Mouse (Mus musculus) bone marrow macrophage, adult 2 months (primary cell): ENCODE data around the gene Tmem62. TPM values are rescaled to one million over a fixed set of nuclear protein-coding genes. Genes with fewer than 3 reads are reported as not detected.
"Not testable (repeated sequence)": the region's sequence is repeated elsewhere in the genome, so short reads cannot be mapped to it uniquely, and the experiment has no call there.

Experiments
- H3K27ac ChIP-seq: 2 replicates; pipeline ENCODE4 v1.5.1; 2012; ENCODE audit warnings: low read depth, low read length; ENCODE audit not compliant: insufficient read depth
- H3K4me1 ChIP-seq: 2 replicates; pipeline ENCODE4 v1.6.1; 2012; ENCODE audit warnings: low read length; ENCODE audit not compliant: control insufficient read depth, insufficient read depth
- H3K4me3 ChIP-seq: 2 replicates; pipeline ENCODE4 v1.5.1; 2012; ENCODE audit warnings: mild to moderate bottlenecking, low read length, moderate library complexity; ENCODE audit not compliant: insufficient read depth
- CTCF ChIP-seq: IDR thresholded peaks from 2 replicates; pipeline ENCODE4 v1.5.1; 2012; ENCODE audit warnings: low read depth, mild to moderate bottlenecking, low read length, moderate library complexity
- POLR2A ChIP-seq: IDR thresholded peaks from 2 replicates; pipeline ENCODE4 v1.6.1; 2012; ENCODE audit warnings: mild to moderate bottlenecking, low read depth, low read length, borderline replicate concordance
- polyA plus RNA-seq: library from polyadenylated mRNA; stranded (reverse); fragments of >200 nt; gene quantifications from 2 replicates; pipeline ENCODE4 v1.2.4, GENCODE M21; 2012; ENCODE audit not compliant: missing spikeins, insufficient read depth, insufficient read length

The Tmem62 gene
- polyA plus RNA-seq, 1 experiment, result 11.4 TPM

DNA sequence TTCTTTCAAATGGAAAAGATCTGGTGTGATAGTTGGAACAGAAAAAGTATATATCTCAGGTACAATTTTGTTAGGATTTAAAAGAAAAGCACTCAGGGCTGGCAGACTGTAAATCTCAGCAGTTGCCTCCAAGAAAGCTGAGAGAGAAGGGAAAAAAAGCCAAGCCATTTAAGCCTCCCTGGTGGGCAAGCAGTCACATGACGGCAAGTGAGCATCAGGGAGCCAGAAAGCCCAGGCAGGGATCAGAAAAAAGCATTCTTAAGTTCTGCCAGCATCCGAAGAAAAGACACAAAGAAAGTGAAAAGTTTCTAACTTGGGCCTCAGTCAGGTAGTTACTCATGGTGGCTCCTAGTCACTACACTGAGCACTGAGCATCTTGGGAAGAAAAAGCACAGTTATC, 6.8 kb downstream of the Tmem62 start:
- TF ChIP-seq POLR2A (no peak), CTCF (no peak)
- Histone ChIP-seq H3K27ac (no peak overlapping the region), H3K4me1 (no peaks in the 10 kb centered on the region), H3K4me3 (no peak overlapping the region)

GRCm38 (mm10) chr2:120985241-120985640, 8.4 kb downstream of the Tmem62 start:
- H3K4me1 ChIP-seq, result no peaks in the 10 kb centered on the region
- no peak for TF ChIP-seq CTCF
- TF ChIP-seq POLR2A, result no peak
- no peak overlapping the region for H3K4me3 ChIP-seq
- no peak overlapping the region for H3K27ac ChIP-seq

GRCm38 (mm10) chr2:120991196-120991595, 14.4 kb downstream of the Tmem62 start:
- TF ChIP-seq CTCF, result no peak
- no peak for TF ChIP-seq POLR2A
- Histone ChIP-seq H3K27ac (no peak overlapping the region), H3K4me1 (no peaks in the 10 kb centered on the region)

DNA sequence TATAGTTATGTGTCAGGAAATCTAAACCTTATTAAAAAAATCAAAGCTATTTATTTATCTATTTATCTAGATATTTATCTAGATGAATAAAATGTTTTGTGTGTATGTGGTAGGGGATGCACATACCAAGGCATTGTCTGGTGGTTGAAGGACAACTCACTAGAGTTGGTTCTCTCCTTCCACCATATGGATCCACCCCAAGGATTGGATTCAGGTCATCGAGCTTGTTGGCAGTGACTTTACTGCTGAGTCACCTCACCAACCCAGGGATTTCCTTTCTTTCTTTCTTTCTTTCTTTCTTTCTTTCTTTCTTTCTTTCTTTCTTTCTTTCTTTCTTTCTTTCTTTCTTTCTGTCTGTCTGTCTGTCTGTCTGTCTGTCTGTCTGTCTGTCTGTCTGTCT, 19.8 kb downstream of the Tmem62 start:
- not testable (repeated sequence) for H3K27ac ChIP-seq, H3K4me3 ChIP-seq, H3K4me1 ChIP-seq

More at GRCm38 (mm10) chr2:120991196-120991595, 14.4 kb downstream of the Tmem62 start:
- H3K4me3 ChIP-seq, result no peak overlapping the region

DNA sequence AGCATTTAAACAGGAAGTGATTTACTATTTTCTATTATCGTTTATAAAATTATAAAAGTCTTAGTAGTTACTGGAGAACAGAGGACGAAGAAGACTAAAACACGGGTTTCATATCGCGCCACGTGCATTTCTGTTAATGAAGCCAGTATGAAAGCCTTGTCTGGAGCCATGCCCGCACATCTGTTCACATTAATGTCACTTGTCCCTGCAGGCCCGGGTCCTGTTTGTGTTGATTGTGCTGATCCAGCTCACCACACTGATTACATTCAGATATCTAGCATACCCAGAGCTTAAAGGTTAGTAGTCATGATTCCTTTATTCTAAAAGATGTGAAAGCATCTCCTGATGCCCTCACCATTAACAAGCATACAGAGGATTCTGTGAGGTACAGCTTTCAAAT, 22.0 kb downstream of the Tmem62 start:
- no peak overlapping the region for H3K4me3 ChIP-seq
- no peaks in the 10 kb centered on the region for H3K4me1 ChIP-seq
- no peak for TF ChIP-seq CTCF
- TF ChIP-seq POLR2A, result no peak
- H3K27ac ChIP-seq, result no peak overlapping the region

- Histone ChIP-seq H3K4me1 (peaks cover 6% of the 10 kb centered on the region; the same call in 1 of the 2 replicates), H3K27ac (no peak overlapping the region), H3K4me3 (no peak overlapping the region)
- TF ChIP-seq POLR2A (no peak), CTCF (no peak)
These were observed 26.8 kb downstream of the Tmem62 start for GRCm38 (mm10) chr2:121003586-121003985.

GRCm38 (mm10) chr2:121004018-121004811, 27.4 kb downstream of the Tmem62 start:
- H3K4me3 ChIP-seq, result no peak overlapping the region
- H3K4me1 ChIP-seq, result peaks cover 6% of the 10 kb centered on the region; the same call in 1 of the 2 replicates
- TF ChIP-seq POLR2A (no peak), CTCF (no peak)
- no peak overlapping the region for H3K27ac ChIP-seq

- Histone ChIP-seq H3K27ac (no peak overlapping the region), H3K4me3 (no peak overlapping the region), H3K4me1 (peaks cover 6% of the 10 kb centered on the region; the same call in 1 of the 2 replicates)
- TF ChIP-seq CTCF, result no peak
These were observed 30.2 kb downstream of the Tmem62 start for GRCm38 (mm10) chr2:121006986-121007385.

GRCm38 (mm10) chr2:121007925-121008663, 31.3 kb downstream of the Tmem62 start, which contains the start of gene Ccndbp1:
Gene Ccndbp1, plus strand, starts transcription at chr2:121008403.
- Histone ChIP-seq H3K4me1 (peaks cover 6% of the 10 kb centered on the region; the same call in 1 of the 2 replicates), H3K27ac (no peak within 1 kb of the TSS)
- TF ChIP-seq CTCF (no peak), POLR2A (no peak)

GRCm38 (mm10) chr2:121008664-121009007, 31.8 kb downstream of the Tmem62 start:
- Histone ChIP-seq H3K27ac (no peak overlapping the region), H3K4me3 (peak overlapping the region; percentile 74), H3K4me1 (peaks cover 6% of the 10 kb centered on the region; the same call in 1 of the 2 replicates)
- no peak for TF ChIP-seq POLR2A
- TF ChIP-seq CTCF, result no peak

More at GRCm38 (mm10) chr2:121007925-121008663, 31.3 kb downstream of the Tmem62 start, which contains the start of gene Ccndbp1:
- H3K4me3 ChIP-seq, result peak within 1 kb of the TSS; percentile 74
